Mouse (Mus musculus) heart, embryonic 13.5 days (tissue): Measurements from ENCODE around the gene Tmem106c. TPM values are rescaled to one million over a fixed set of nuclear protein-coding genes. Genes with fewer than 3 reads are reported as not detected.

Experiments
- ATAC-seq: fragments of 200-750 bp; cut with Nextera tagmentation; 2 replicates; pipeline ENCODE4 v1.8.0; 2017; ENCODE audit warnings: moderate TSS enrichment; ENCODE audit not compliant: insufficient number of reproducible peaks, low FRiP score, low TSS enrichment; ENCODE audit errors: extremely low read depth
- H3K27ac ChIP-seq: fragments of 300-500 bp; sonication (generic); replicated peaks from 2 replicates; pipeline ENCODE4 v1.5.1; 2015; ENCODE audit warnings: moderate library complexity, mild to moderate bottlenecking, inconsistent platforms
- H3K27me3 ChIP-seq: fragments of 300-500 bp; sonication (generic); replicated peaks from 2 replicates; pipeline ENCODE4 v1.6.1; 2015; ENCODE audit warnings: mild to moderate bottlenecking, inconsistent platforms
- H3K36me3 ChIP-seq: fragments of 300-500 bp; sonication (generic); 2 replicates; pipeline ENCODE4 v1.6.1; 2015; ENCODE audit warnings: mild to moderate bottlenecking, inconsistent platforms
- H3K4me1 ChIP-seq: fragments of 300-500 bp; sonication (generic); 2 replicates; pipeline ENCODE4 v1.6.1; 2015; ENCODE audit warnings: inconsistent platforms
- H3K4me2 ChIP-seq: fragments of 300-500 bp; sonication (generic); 2 replicates; pipeline ENCODE4 v1.6.1; 2015; ENCODE audit warnings: inconsistent platforms, mild to moderate bottlenecking, moderate library complexity
- H3K4me3 ChIP-seq: fragments of 300-500 bp; sonication (generic); 2 replicates; pipeline ENCODE4 v1.5.1; 2015; ENCODE audit warnings: moderate library complexity, mild to moderate bottlenecking, inconsistent platforms
- H3K9ac ChIP-seq: fragments of 300-500 bp; sonication (generic); 2 replicates; pipeline ENCODE4 v1.6.1; 2015; ENCODE audit warnings: inconsistent platforms, mild to moderate bottlenecking, moderate library complexity
- H3K9me3 ChIP-seq: fragments of 300-500 bp; sonication (generic); 2 replicates; pipeline ENCODE4 v1.6.1; 2016; ENCODE audit warnings: inconsistent platforms
- WGBS: fragments of 180-500 bp; shearing (Covaris S2); methylation state at CpG from one replicate; pipeline ENCODE4 v1.1.7; 2015; ENCODE audit warnings: mixed read lengths; 5-methylcytosine and 5-hydroxymethylcytosine counted together
- polyA plus RNA-seq: library from polyadenylated mRNA; unstranded; fragments of >200 nt; fragmentation: Nextera tagmentation; extraction: Ambion mirVana; gene quantifications from 2 replicates; pipeline ENCODE4 v1.2.1, GENCODE M21; 2015

Gene Tmem106c
- polyA plus RNA-seq, 1 experiment from 2014 or later = 29.6 TPM

GRCm38 (mm10) chr15:97938580-97938979 is 25.4 kb upstream of the Tmem106c start:
- WGBS = 38% methylated on average over 6 of the region's 6 CpGs
- H3K27me3 ChIP-seq = no peaks in the 10 kb centered on the region; the same call in 1 of the 2 replicates
- H3K9me3 ChIP-seq = no peaks in the 10 kb centered on the region
- H3K4me3 ChIP-seq = no peak overlapping the region
- no peaks in the 10 kb centered on the region for H3K36me3 ChIP-seq
- no peak overlapping the region for H3K27ac ChIP-seq
- ATAC-seq = no peak
- no peak overlapping the region for H3K4me2 ChIP-seq
- peaks cover 15% of the 10 kb centered on the region for H3K4me1 ChIP-seq
- no peak overlapping the region for H3K9ac ChIP-seq

- Histone ChIP-seq H3K9ac (no peak overlapping the region), H3K4me3 (no peak overlapping the region), H3K27ac (no peak overlapping the region), H3K4me1 (peaks cover 12% of the 10 kb centered on the region), H3K36me3 (no peaks in the 10 kb centered on the region), H3K9me3 (no peaks in the 10 kb centered on the region), H3K27me3 (no peaks in the 10 kb centered on the region; the same call in 1 of the 2 replicates), H3K4me2 (no peak overlapping the region)
- 68% methylated on average over 2 of the region's 2 CpGs for WGBS
- no peak for ATAC-seq
Observed at GRCm38 (mm10) chr15:97940088-97940487, 23.9 kb upstream of the Tmem106c start.

- Histone ChIP-seq H3K27ac (no peak overlapping the region), H3K36me3 (no peaks in the 10 kb centered on the region), H3K9me3 (no peaks in the 10 kb centered on the region), H3K4me2 (no peak overlapping the region), H3K9ac (no peak overlapping the region), H3K4me1 (peaks cover 9% of the 10 kb centered on the region), H3K27me3 (peaks cover 7% of the 10 kb centered on the region; the same call in 1 of the 2 replicates), H3K4me3 (no peak overlapping the region)
- 81% methylated on average over 2 of the region's 2 CpGs for WGBS
- no peak for ATAC-seq
Observed at GRCm38 (mm10) chr15:97941306-97941705, 22.7 kb upstream of the Tmem106c start.

- no peaks in the 10 kb centered on the region for H3K9me3 ChIP-seq
- no peak overlapping the region for H3K4me3 ChIP-seq
- 80% methylated on average over 8 of the region's 8 CpGs for WGBS
- no peak overlapping the region for H3K4me2 ChIP-seq
- ATAC-seq = no peak
- no peak overlapping the region for H3K9ac ChIP-seq
- H3K27ac ChIP-seq = no peak overlapping the region
- peaks cover 9% of the 10 kb centered on the region for H3K4me1 ChIP-seq
- H3K27me3 ChIP-seq = peaks cover 11% of the 10 kb centered on the region; the same call in 1 of the 2 replicates
- H3K36me3 ChIP-seq = no peaks in the 10 kb centered on the region
Observed at GRCm38 (mm10) chr15:97942538-97942937, 21.5 kb upstream of the Tmem106c start.

GRCm38 (mm10) chr15:97943356-97943755 is 20.6 kb upstream of the Tmem106c start:
- WGBS = 82% methylated on average over 8 of the region's 8 CpGs
- Histone ChIP-seq H3K4me1 (peaks cover 6% of the 10 kb centered on the region), H3K4me3 (no peak overlapping the region), H3K4me2 (no peak overlapping the region), H3K9ac (no peak overlapping the region), H3K27me3 (peaks cover 11% of the 10 kb centered on the region; the same call in 1 of the 2 replicates), H3K9me3 (no peaks in the 10 kb centered on the region), H3K36me3 (no peaks in the 10 kb centered on the region), H3K27ac (no peak overlapping the region)
- no peak for ATAC-seq

GRCm38 (mm10) chr15:97944919-97945574 is 19.0 kb upstream of the Tmem106c start:
- Histone ChIP-seq H3K4me2 (no peak overlapping the region), H3K27ac (no peak overlapping the region), H3K9ac (no peak overlapping the region), H3K36me3 (no peaks in the 10 kb centered on the region), H3K4me3 (no peak overlapping the region), H3K4me1 (no peaks in the 10 kb centered on the region), H3K9me3 (no peaks in the 10 kb centered on the region), H3K27me3 (peaks cover 24% of the 10 kb centered on the region)
- 65% methylated on average over 11 of the region's 11 CpGs for WGBS
- no peak for ATAC-seq

- WGBS = 67% methylated on average over 10 of the region's 11 CpGs
- Histone ChIP-seq H3K9me3 (no peaks in the 10 kb centered on the region), H3K27ac (no peak overlapping the region), H3K4me2 (no peak overlapping the region), H3K36me3 (no peaks in the 10 kb centered on the region), H3K4me1 (no peaks in the 10 kb centered on the region), H3K4me3 (no peak overlapping the region), H3K9ac (no peak overlapping the region), H3K27me3 (peaks cover 31% of the 10 kb centered on the region)
- no peak for ATAC-seq
Observed at GRCm38 (mm10) chr15:97945656-97946315, 18.2 kb upstream of the Tmem106c start.

- Histone ChIP-seq H3K27ac (no peak overlapping the region), H3K4me1 (peaks cover 5% of the 10 kb centered on the region; the same call in 1 of the 2 replicates), H3K4me3 (no peak overlapping the region), H3K36me3 (no peaks in the 10 kb centered on the region), H3K27me3 (peaks cover 56% of the 10 kb centered on the region), H3K9me3 (no peaks in the 10 kb centered on the region), H3K9ac (no peak overlapping the region), H3K4me2 (no peak overlapping the region)
- 41% methylated on average over 7 of the region's 7 CpGs for WGBS
- ATAC-seq = no peak
Observed at GRCm38 (mm10) chr15:97948720-97949119, 15.3 kb upstream of the Tmem106c start.

GRCm38 (mm10) chr15:97949706-97950105 is 14.3 kb upstream of the Tmem106c start:
- no peaks in the 10 kb centered on the region for H3K36me3 ChIP-seq
- WGBS = 70% methylated on average over 3 of the region's 3 CpGs
- no peak overlapping the region for H3K27ac ChIP-seq
- H3K4me1 ChIP-seq = peaks cover 5% of the 10 kb centered on the region; the same call in 1 of the 2 replicates
- H3K9me3 ChIP-seq = no peaks in the 10 kb centered on the region
- H3K27me3 ChIP-seq = peaks cover 65% of the 10 kb centered on the region
- ATAC-seq = no peak
- no peak overlapping the region for H3K9ac ChIP-seq
- H3K4me3 ChIP-seq = no peak overlapping the region
- H3K4me2 ChIP-seq = no peak overlapping the region

GRCm38 (mm10) chr15:97950240-97950639 is 13.8 kb upstream of the Tmem106c start:
- no peak for ATAC-seq
- H3K27ac ChIP-seq = no peak overlapping the region
- H3K9ac ChIP-seq = no peak overlapping the region
- H3K4me3 ChIP-seq = no peak overlapping the region
- H3K4me2 ChIP-seq = no peak overlapping the region
- H3K27me3 ChIP-seq = peaks cover 70% of the 10 kb centered on the region
- H3K36me3 ChIP-seq = no peaks in the 10 kb centered on the region
- WGBS = 61% methylated on average over 7 of the region's 7 CpGs
- no peaks in the 10 kb centered on the region for H3K9me3 ChIP-seq
- peaks cover 5% of the 10 kb centered on the region; the same call in 1 of the 2 replicates for H3K4me1 ChIP-seq

GRCm38 (mm10) chr15:97952137-97952888 is 11.7 kb upstream of the Tmem106c start:
- Histone ChIP-seq H3K27ac (no peak overlapping the region), H3K9ac (no peak overlapping the region), H3K36me3 (no peaks in the 10 kb centered on the region), H3K9me3 (no peaks in the 10 kb centered on the region), H3K4me1 (peaks cover 7% of the 10 kb centered on the region), H3K4me2 (0 out of 2 replicates have a peak overlapping the region, but pooled peaks have one; percentile 20), H3K4me3 (no peak overlapping the region), H3K27me3 (peaks cover 60% of the 10 kb centered on the region)
- 15% methylated on average over 16 of the region's 16 CpGs for WGBS
- ATAC-seq = no peak
